Mouse (Mus musculus) heart, postnatal 0 days (tissue): ENCODE data around the gene Mvb12b.

Experiments used
- CTCF ChIP-seq: IDR thresholded peaks from 2 replicates; pipeline ENCODE4 v1.5.1; 2016; ENCODE audit warnings: antibody characterized with exemption, control low read depth, low read depth
- EP300 ChIP-seq: IDR thresholded peaks from 2 replicates; pipeline ENCODE4 v1.6.1; 2016; ENCODE audit warnings: antibody characterized with exemption, low read depth

DNA sequence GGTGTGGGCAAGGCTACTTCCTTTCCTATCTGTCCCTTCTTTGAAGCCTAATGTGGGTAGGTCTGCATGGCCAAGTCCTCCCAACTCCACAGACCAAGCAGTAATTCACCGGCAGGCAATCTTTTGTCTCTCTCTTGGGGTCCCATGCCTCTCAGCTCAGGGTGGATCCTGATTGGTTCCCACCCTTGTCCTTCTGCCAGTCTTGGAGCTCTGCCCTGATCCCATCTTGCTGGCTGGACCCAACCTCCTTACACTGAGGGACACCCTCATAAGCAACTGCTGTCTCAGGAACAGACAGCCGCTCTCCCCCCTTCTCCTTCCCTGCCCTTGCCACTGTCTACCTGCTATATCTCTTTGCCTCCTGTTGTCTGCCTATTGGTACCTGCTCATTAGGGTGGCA lies 34.7 kb upstream of the Mvb12b start:
- TF ChIP-seq EP300 (no peak), CTCF (no peak)
